Comparison of ENCODE assay signal across 8 mouse cellular contexts in genomic region chr11:53307558-53308065, GRCm38 (mm10). TPM values are rescaled to one million over a fixed set of nuclear protein-coding genes. Genes with fewer than 3 reads are reported as not detected.
DNase-seq lines count a peak whose midpoint lies in the region; ATAC-seq and TF ChIP-seq lines count a peak whose summit lies in the region.

No protein-coding gene starts in this region.

- no peak overlapping the region for H3K4me3 ChIP-seq in spleen, adult 2 months (ENCODE audit: extremely low read depth, insufficient read depth, insufficient read length)
- H3K4me3 ChIP-seq in midbrain, embryonic 11.5 days (ENCODE audit: low read depth, low read length) = no peak overlapping the region
- no peak overlapping the region for H3K4me3 ChIP-seq in hindbrain, embryonic 10.5 days

- H3K9ac ChIP-seq in midbrain, embryonic 11.5 days (ENCODE audit: low read length) = no peak overlapping the region

- TF ChIP-seq POLR2A in spleen, adult 2 months (IDR thresholded peaks at IDR 0.05; ENCODE audit: low read depth, low read length) = no peak

- intact Hi-C loops in heart, postnatal 25 days (cut with DNase I) = loop anchor here (5.0 kb wide), 1 partner anchor 45 kb away; the partner anchor contains the start of gene Aff4
- intact Hi-C loops in left cerebral cortex, postnatal 4 days (cut with DNase I) = no loop called here

- no peak overlapping the region for H3K4me2 ChIP-seq in midbrain, embryonic 11.5 days

- H3K27me3 ChIP-seq in spleen, adult 2 months (ENCODE audit: control insufficient read depth, insufficient read depth, low read length) = no peaks in the 10 kb centered on the region
- H3K27me3 ChIP-seq in midbrain, embryonic 11.5 days (ENCODE audit: control insufficient read depth, insufficient read depth, low read length) = no peaks in the 10 kb centered on the region
- H3K27me3 ChIP-seq in hindbrain, embryonic 10.5 days (ENCODE audit: insufficient read depth, poor library complexity, severe bottlenecking) = no peaks in the 10 kb centered on the region; the same call in 1 of the 2 replicates

- no peak for TF ChIP-seq CTCF in spleen, adult 2 months (IDR thresholded peaks at IDR 0.05; ENCODE audit: extremely low read depth, insufficient read depth, insufficient read length, insufficient replicate concordance)

- peaks cover 19% of the 10 kb centered on the region; the same call in 1 of the 2 replicates for H3K4me1 ChIP-seq in spleen, adult 2 months (ENCODE audit: control insufficient read depth, insufficient read depth, insufficient read length)
- no peaks in the 10 kb centered on the region for H3K4me1 ChIP-seq in midbrain, embryonic 11.5 days (ENCODE audit: control insufficient read depth, insufficient read depth, low read length)
- H3K4me1 ChIP-seq in hindbrain, embryonic 10.5 days (replicated peaks) = no peaks in the 10 kb centered on the region

- no peaks in the 10 kb centered on the region for H3K9me3 ChIP-seq in midbrain, embryonic 11.5 days (ENCODE audit: control insufficient read depth, low read length)
- H3K9me3 ChIP-seq in hindbrain, embryonic 10.5 days = no peaks in the 10 kb centered on the region

- no peak for ATAC-seq in midbrain, embryonic 11.5 days (ENCODE audit: low FRiP score)

- no peak for DNase-seq in spleen, adult 2 months (ENCODE audit: low read depth in 1 of 2, low spot score in 2 of 2)
- no peak for DNase-seq in spleen, adult 18-20 months
- DNase-seq in heart, postnatal 25 days (ENCODE audit: low spot score) = peak; percentile 14
- DNase-seq in lung, adult 18-20 months = peak; percentile 42 to 71
- no peak for DNase-seq in left cerebral cortex, postnatal 4 days
- no peak for DNase-seq in midbrain, embryonic 11.5 days (ENCODE audit: low spot score, missing footprints)
- DNase-seq in urinary bladder, postnatal 36 days (ENCODE audit: low spot score in 2 of 2) = no peak
- no peak for DNase-seq in hindbrain, embryonic 10.5 days (ENCODE audit: low spot score)

- peak overlapping the region; percentile 78 for H3K27ac ChIP-seq in spleen, adult 2 months (ENCODE audit: insufficient read depth, low read length)
- H3K27ac ChIP-seq in midbrain, embryonic 11.5 days (ENCODE audit: low read depth, low read length) = no peak overlapping the region
- H3K27ac ChIP-seq in hindbrain, embryonic 10.5 days = no peak overlapping the region

- WGBS in spleen, adult 2 months = 46% methylated on average over 10 of the region's 10 CpGs
- WGBS in midbrain, embryonic 11.5 days = 72% methylated on average over 10 of the region's 10 CpGs
- 74% methylated on average over 10 of the region's 10 CpGs for WGBS in hindbrain, embryonic 10.5 days

- no peaks in the 10 kb centered on the region for H3K36me3 ChIP-seq in spleen, adult 2 months (ENCODE audit: control insufficient read depth, insufficient read depth, low read length)
- no peaks in the 10 kb centered on the region for H3K36me3 ChIP-seq in midbrain, embryonic 11.5 days (ENCODE audit: control insufficient read depth, insufficient read depth, low read length)
- H3K36me3 ChIP-seq in hindbrain, embryonic 10.5 days = no peaks in the 10 kb centered on the region

RNA-seq across cellular contexts. Expression of gene Hspa4, which starts 7.4 kb away (rescaled TPM):
- 12.7 and 18.7 TPM in 2 replicates for polyA plus RNA-seq in spleen, adult 2 months (2012; rRNA removed)
- total RNA-seq in heart, postnatal 25 days (2021) = 100 to 1,000 TPM; 124 to 135 TPM
- total RNA-seq in left cerebral cortex, postnatal 4 days (2021) = 100 to 1,000 TPM; 164 to 170 TPM
- 111 and 117 TPM in 2 replicates for polyA plus RNA-seq in midbrain, embryonic 11.5 days (2014; fragmentation: Nextera tagmentation; extraction: Ambion mirVana)
- polyA plus RNA-seq in hindbrain, embryonic 10.5 days (2016; fragmentation: Nextera tagmentation; extraction: Ambion mirVana) = 91.2 and 112 TPM in 2 replicates

RNA-seq across cellular contexts. Expression of gene Zcchc10, which starts 16.9 kb away (rescaled TPM):
- 3.4 and 4.4 TPM in 2 replicates for polyA plus RNA-seq in spleen, adult 2 months (2012; rRNA removed)
- 1 to 10 TPM; 6.1 to 7.9 TPM for total RNA-seq in heart, postnatal 25 days (2021)
- 10 to 100 TPM in 1 of 2 experiments, 1 to 10 TPM in 1; 8.4 to 10.3 TPM for total RNA-seq in left cerebral cortex, postnatal 4 days (2021)
- polyA plus RNA-seq in midbrain, embryonic 11.5 days (2014; fragmentation: Nextera tagmentation; extraction: Ambion mirVana) = 26.9 and 27.3 TPM in 2 replicates
- 22.6 and 26.0 TPM in 2 replicates for polyA plus RNA-seq in hindbrain, embryonic 10.5 days (2016; fragmentation: Nextera tagmentation; extraction: Ambion mirVana)

RNA-seq across cellular contexts. Expression of gene Aff4, which starts 43.0 kb away (rescaled TPM):
- polyA plus RNA-seq in spleen, adult 2 months (2012; rRNA removed) = 7.9 and 8.9 TPM in 2 replicates
- 10 to 100 TPM; 84.5 to 91.1 TPM for total RNA-seq in heart, postnatal 25 days (2021)
- total RNA-seq in left cerebral cortex, postnatal 4 days (2021) = 100 to 1,000 TPM; 202 to 228 TPM
- 43.5 and 43.7 TPM in 2 replicates for polyA plus RNA-seq in midbrain, embryonic 11.5 days (2014; fragmentation: Nextera tagmentation; extraction: Ambion mirVana)
- 36.6 and 48.9 TPM in 2 replicates for polyA plus RNA-seq in hindbrain, embryonic 10.5 days (2016; fragmentation: Nextera tagmentation; extraction: Ambion mirVana)

Comparison
In these comparisons a context has a peak if more than half of its experiments do, and no peak if none do; other contexts are left out.
1. DNase-seq: peak in heart, postnatal 25 days (single experiment) and lung, adult 18-20 months (2 of 2); none in spleen, adult 2 months (0 of 2), spleen, adult 18-20 months (0 of 2), left cerebral cortex, postnatal 4 days (single experiment), midbrain, embryonic 11.5 days (single experiment), urinary bladder, postnatal 36 days (0 of 2) and hindbrain, embryonic 10.5 days (single experiment).